ENCODE assay signal across 12 mouse cellular contexts in the genomic region with DNA sequence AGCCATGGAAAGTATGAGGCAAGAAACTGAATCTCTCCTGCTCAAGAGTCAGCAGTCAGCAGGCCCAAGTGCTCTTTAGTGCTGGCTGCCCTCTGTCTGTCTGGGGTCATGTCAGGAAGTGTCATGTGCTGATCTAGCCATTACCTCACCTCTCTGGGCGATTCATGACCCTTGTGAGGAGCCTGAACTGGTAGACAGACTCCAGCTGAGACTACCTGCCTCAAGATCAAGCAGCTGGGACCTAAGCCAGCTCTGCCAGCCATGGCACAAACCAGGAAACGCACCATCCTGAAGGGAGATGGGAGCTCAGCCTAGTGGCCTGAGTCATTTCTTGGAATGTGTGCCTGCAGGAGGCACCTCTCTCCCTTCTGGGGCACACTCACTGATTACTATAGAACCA.
DNase-seq lines count a peak whose midpoint lies in the region; ATAC-seq lines count a peak whose summit lies in the region.
"Had no signal": no experiment of that assay in that cellular context is flagged by ENCODE, and none has a peak within 500 bp of the region (broad histone marks: within the 10 kb centered on the region; RNA-seq: fewer than 3 reads in every experiment).

No protein-coding gene starts in this region.

- peak; percentile 21 for DNase-seq in adrenal gland, postnatal 14 days
- no peak for DNase-seq in adrenal gland, adult 18-20 months (ENCODE audit: low spot score in 2 of 2)
- peak; percentile 65 for DNase-seq in urinary bladder, postnatal 14 days (ENCODE audit: low spot score)
- DNase-seq in urinary bladder, postnatal 4 days (ENCODE audit: low spot score in 2 of 2): no peak
- DNase-seq in lung, adult 18-20 months: peak; percentile 65 to 78
- DNase-seq in right cerebral cortex, postnatal 36 days (ENCODE audit: low spot score in 2 of 2): no peak
- DNase-seq: cerebellum, adult 9-11 months; thymus, postnatal 25 days had no signal

- no peak for ATAC-seq in CD4-positive, CD25-positive, alpha-beta regulatory T cell, adult 4 months
- ATAC-seq in midbrain, embryonic 15.5 days (replicated peaks): no peak
- ATAC-seq: activated CD4-positive, CD25-positive, alpha-beta regulatory T cell, adult 4 months had no signal

- H3K4me2 ChIP-seq in midbrain, embryonic 15.5 days: no peak overlapping the region
- H3K4me2 ChIP-seq: midbrain, embryonic 12.5 days had no signal

- no peaks in the 10 kb centered on the region for H3K9me3 ChIP-seq in midbrain, embryonic 15.5 days
- H3K9me3 ChIP-seq: midbrain, embryonic 12.5 days had no signal

- H3K36me3 ChIP-seq in midbrain, embryonic 15.5 days (replicated peaks): no peaks in the 10 kb centered on the region
- H3K36me3 ChIP-seq: midbrain, embryonic 12.5 days had no signal

- no peak overlapping the region for H3K4me3 ChIP-seq in midbrain, embryonic 15.5 days
- H3K4me3 ChIP-seq: midbrain, embryonic 12.5 days had no signal

- H3K27ac ChIP-seq in midbrain, embryonic 15.5 days: no peak overlapping the region
- H3K27ac ChIP-seq: midbrain, embryonic 12.5 days had no signal

- H3K27me3 ChIP-seq in midbrain, embryonic 15.5 days (replicated peaks): no peaks in the 10 kb centered on the region

- H3K9ac ChIP-seq in midbrain, embryonic 15.5 days: no peak overlapping the region
- H3K9ac ChIP-seq: midbrain, embryonic 12.5 days had no signal

- WGBS in midbrain, embryonic 15.5 days: 40% methylated on average over 2 of the region's 2 CpGs

- peaks cover 6% of the 10 kb centered on the region for H3K4me1 ChIP-seq in midbrain, embryonic 15.5 days

Comparison
In these comparisons a context has a peak if more than half of its experiments do, and no peak if none do; other contexts are left out.
1. DNase-seq: peak in adrenal gland, postnatal 14 days (single experiment), urinary bladder, postnatal 14 days (single experiment) and lung, adult 18-20 months (2 of 2); none in adrenal gland, adult 18-20 months (0 of 2), urinary bladder, postnatal 4 days (0 of 2) and right cerebral cortex, postnatal 36 days (0 of 2).